Mouse (Mus musculus) 3T3-L1 (cell line): ENCODE measurements around the gene Eps8l2.
A peak's percentile ranks its signal among the peaks of the same experiment; 100 is the strongest.

Experiments
- DNase-seq: peaks from one replicate; pipeline ENCODE4 v3.0.0-alpha.2; 2015; ENCODE audit warnings: low read depth, low spot score

Gene Eps8l2

DNA sequence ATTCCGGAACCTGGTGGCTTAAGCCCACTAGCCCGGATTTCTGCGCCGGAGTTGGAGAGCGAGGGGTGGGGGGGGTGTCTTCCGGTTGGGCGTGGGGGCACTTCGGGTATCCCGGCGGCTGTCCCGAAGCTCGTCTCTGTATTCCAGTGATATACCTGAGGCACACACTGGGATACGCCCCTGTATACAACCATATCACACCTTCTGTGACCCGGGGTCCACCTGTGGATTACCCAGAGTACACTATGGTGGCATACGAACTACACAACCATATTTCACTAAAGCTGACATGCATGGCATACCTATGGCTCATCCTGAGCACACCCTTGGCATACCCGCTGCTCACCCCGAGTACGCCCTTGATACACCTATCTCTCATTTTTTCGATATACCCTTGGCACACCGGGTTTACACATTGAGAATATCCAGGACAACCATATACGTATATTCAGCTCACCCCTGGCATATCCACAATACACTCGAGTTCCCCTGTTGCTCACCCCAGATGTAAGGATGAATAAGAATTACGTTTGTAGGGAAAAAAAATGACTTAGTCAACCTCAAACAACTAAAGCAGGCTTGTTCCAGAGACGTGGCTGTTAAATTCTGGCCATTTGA is 10.2 kb upstream of the Eps8l2 start:
- DNase-seq = peak; percentile 16

DNA sequence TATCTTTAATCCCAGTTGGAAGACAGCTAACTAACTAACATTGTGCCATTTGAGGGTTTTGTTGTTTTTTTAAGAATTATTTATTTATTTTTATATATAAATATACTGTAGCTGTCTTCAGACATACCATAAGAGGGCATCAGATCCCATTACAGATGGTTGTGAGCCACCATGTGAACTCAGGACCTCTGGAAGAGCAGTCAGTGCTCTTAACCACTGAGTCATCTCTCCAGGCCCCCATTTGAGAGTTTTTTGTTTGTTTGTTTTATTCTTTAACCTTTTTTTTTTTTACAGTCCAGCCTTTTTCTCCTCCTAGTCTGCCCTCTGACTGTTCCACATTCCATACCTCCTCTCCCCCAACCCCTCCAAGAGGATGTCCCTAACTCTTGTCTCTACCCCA is 8.0 kb upstream of the Eps8l2 start:
- DNase-seq = peak; percentile 63

GRCm38 (mm10) chr7:141331990-141332389 is 6.7 kb upstream of the Eps8l2 start:
- no peak for DNase-seq

DNA sequence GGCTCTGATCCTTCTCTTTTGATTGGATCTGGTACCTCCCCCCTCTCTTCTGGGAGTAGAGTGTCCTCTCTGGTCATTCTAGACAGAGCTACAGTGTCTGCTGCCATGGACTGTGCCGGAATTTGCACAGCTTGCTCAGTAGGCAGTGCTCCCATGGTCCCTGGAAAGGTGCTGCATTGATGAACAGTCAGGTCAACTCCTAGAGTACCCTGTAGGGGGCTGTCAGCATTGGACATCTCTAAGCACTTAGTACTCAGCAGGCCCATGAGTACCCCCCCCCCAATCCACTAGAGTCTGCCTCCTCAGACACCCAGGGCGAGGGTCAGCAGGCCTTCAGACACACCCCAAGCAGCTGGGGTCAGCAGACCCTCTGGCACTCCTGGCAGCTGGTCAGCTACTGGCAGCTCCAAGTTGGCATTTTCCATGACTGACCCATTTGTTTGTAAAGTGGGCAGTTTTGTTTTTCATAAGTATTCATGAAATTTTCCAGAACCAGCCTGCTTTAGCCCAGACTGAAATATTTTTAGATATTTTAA is 3.6 kb upstream of the Eps8l2 start:
- DNase-seq = no peak

DNA sequence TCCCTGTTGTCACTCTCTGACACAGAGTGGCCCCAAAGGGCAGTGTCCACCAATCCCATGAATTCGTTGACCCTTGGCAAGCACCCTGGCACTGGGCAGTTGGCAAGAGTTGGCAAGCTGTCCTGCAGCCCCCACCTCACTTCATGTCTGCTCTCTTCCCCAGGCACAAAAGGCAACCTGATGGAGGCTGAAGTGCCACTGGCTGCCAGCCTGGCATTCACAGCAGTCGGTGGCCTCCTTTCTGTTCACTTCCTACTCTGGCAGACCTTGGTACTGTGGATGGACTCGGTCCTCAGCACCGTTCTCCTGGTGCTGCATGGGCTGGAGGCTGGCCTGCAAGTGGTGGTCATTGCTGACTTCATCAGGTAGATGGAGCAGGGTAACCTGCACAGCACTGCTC is 3.0 kb upstream of the Eps8l2 start:
- no peak for DNase-seq

DNA sequence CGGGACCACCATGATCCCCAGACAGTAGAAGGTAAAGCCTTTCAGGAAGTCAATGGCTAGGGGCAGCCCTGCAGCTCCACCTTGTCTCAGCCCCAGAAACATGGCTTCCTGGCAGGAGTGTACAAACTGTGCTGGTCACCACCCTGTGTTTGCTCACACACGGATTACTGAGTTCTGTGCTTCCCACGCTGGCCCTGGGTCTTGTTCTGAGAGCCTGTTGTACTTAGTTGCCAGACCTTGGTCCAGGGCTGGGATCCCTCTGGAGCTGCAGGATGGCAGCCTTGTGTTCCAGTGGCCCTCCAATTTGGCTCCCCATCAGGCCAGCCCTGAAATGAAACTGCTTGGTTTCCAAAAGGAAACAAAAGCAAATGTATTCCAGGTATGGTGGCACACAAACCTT is 2.4 kb upstream of the Eps8l2 start:
- DNase-seq = no peak

DNA sequence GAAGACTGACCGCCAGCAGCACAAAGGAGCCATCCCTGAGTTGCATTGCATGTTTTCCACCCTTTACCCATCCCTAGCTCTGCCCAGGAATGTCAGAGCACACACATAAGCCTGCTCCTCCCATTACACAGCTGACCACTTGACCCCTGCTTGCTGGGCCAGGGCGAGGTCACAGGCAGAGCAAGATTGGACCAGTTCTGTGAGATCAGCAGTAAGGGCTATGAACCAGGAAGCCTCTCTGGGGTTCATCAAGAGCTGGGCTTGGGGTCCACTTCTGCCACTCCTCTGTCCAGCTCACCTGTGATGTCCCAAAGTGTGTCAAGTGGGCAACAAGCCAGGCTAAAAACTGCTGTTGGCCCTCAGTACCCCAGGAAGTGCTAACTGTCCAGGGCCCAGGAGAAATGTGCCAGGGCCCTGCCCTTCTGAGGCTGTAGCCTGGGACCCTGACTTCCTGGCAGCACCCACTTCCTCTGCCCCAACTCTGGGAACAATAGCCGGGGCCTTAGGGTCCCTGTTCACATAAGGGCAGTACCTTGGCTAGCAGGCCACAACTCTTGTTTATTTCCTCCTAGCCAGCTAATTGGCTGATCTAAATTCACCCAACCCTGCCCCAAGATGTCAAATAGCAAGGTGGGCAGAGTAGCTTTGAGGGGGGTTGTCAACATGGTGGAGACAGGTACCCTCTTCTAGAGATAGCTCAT is 814 bp upstream of the Eps8l2 start:
- DNase-seq = peak; percentile 16

DNA sequence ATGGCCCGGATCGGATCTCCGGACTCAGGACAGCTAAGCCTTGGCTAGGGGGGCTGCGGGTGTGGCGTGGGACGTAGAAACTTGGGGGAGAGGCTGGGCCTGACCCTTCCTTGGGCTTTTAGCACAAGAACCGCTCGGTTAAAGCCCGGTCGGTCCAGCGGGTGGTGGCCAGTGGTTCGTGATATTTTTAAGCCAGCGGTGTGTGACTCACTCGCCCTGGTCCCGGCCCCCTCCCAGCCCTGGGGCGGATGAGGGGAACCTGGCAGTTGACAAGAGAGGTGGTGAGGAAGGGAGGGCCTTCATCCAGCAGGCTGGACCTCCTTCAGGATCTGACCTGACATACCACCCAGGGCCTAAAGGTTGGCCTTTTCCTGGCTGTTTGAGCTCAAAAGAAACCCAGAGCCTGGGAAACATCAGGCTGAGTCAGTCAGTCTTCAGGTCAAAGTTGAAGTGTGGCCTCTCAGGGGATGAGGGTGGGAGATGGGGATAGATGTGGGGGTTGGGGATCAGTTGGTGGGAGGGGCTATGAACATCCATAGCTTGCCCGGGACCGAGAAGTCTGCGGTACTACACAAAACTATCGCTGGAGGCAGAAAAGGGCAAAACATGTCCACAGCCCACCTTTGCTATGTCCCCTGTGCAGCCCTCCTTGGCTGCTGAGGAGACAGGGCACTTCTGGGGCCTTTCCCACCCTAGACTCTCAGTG is 688 bp downstream of the Eps8l2 start:
- no peak for DNase-seq

GRCm38 (mm10) chr7:141340023-141340422 is 1.3 kb downstream of the Eps8l2 start:
- peak; percentile 44 for DNase-seq

DNA sequence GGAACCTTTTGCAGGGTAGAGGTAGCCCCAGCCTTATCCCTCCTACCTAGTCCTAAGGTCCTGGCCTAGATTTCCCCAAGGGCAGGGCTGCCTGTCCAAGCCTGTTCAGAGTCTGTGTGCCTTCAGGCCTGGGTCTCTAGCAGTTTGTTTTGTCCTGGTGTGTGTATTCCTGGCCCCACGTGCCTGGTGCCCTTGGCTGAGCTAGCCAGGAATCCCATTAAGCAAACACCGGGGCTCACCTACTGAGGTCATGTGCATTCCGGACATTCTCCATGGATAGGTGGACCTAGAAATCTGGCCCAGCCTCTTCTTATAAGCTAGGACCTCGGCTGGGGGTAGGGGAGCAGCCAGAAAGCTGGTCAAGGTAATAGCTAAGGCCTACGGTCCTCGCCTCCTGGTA is 1.8 kb downstream of the Eps8l2 start:
- no peak for DNase-seq

DNA sequence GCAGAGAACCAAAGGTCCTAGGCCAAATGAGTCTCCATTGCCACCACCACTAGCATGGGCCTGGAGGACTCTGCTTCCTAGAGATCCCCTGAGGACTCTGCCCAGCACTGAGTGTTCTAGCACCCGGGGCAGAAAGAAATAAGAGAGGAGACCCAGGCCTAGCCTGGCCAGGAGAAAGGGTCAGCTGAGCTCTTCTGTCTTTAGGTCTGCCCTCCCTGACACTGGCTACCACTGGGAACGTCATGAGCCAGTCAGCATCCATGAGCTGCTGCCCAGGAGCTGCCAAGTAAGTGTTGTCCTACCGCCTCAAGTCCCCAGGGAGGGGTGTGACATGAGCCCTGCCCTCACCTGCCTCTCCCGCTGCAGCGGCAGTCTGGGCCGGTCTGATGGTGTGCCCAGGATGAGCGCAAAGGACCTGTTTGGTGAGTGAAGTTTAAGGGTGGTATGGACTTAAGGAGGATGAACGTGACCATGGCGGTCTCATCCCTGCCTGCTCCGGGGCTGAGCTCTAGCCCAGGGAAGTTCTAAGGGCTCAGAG is 3.1 kb downstream of the Eps8l2 start:
- DNase-seq = no peak

DNA sequence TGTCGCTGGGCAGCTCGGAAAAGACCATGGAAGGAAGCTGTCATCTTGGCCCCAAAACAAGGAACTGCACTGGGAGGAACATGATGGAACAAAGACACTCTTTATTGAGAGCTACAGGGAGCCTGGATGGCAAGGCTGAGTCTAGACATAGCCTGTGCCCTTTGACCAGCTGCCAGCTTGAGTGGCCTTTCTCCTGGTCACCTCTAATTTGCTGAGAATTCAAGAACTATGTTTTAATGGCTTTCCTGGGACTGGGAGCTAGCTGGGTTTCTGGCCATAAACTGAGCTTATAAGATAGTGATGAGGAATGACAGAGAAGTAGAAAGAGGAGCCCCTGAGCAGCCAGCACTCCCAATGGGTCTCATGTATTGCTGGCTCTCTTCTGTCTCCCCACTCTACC is 4.5 kb downstream of the Eps8l2 start:
- DNase-seq = no peak

GRCm38 (mm10) chr7:141343696-141344095 is 5.0 kb downstream of the Eps8l2 start:
- DNase-seq = no peak

GRCm38 (mm10) chr7:141344787-141345186 is 6.1 kb downstream of the Eps8l2 start:
- DNase-seq = no peak

DNA sequence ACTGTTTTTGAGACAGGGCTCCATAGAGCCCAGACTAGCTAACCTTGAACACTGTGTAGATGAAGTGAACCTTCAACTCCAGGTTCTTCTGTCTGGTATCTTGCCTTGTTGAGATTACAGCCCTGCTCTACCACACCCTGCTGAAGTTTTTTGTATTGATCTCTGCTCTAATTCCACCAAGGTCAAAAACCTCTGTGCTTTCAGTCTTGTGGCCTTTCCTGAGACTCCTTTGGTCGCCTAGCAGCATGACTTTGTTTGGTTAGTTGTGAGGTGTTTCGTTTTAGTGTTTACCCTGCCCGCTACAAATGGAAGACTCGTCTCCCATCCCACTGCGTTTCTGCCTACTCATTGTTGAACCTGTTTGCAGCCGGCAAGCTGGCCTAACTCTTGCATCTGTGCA is 12.4 kb downstream of the Eps8l2 start:
- DNase-seq = no peak

- DNase-seq = no peak
Measured at GRCm38 (mm10) chr7:141355051-141355450, 16.4 kb downstream of the Eps8l2 start.

- DNase-seq = no peak
Measured at GRCm38 (mm10) chr7:141355626-141356326, 17.1 kb downstream of the Eps8l2 start.

- no peak for DNase-seq
Measured at GRCm38 (mm10) chr7:141356971-141357370, 18.3 kb downstream of the Eps8l2 start.

- no peak for DNase-seq
Measured at GRCm38 (mm10) chr7:141361510-141361909, 22.8 kb downstream of the Eps8l2 start.

DNA sequence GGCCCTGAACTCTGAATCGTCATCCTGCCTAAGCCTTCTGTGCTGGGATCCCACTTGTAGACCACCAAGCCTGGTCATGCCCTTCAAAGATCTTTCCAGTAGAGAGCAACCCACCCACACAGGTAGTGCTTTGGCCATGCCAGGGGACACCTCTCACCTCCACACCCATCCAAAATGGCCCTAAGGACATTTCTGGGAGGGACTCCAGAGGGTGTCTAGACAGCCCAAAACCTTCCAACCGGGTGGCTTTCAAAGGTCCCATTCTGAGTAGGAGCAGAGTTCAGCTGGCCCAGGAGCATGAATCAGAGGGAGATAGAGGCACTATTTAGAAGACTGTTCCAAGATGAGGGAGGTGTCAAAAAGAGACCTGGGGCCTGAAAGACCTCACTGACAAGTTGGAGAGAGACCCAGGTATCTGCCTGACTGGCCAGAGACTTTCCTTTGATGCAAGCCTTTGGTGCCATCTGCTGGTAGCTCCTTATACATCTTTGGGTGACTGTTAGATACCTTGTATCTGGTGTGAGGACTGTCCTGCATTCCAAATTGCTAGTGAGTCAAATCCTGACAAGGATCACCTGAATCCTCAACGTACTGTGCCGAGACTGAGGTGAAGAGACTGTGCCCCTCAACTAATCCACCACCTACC is 24.5 kb downstream of the Eps8l2 start:
- DNase-seq = peak; percentile 89

DNA sequence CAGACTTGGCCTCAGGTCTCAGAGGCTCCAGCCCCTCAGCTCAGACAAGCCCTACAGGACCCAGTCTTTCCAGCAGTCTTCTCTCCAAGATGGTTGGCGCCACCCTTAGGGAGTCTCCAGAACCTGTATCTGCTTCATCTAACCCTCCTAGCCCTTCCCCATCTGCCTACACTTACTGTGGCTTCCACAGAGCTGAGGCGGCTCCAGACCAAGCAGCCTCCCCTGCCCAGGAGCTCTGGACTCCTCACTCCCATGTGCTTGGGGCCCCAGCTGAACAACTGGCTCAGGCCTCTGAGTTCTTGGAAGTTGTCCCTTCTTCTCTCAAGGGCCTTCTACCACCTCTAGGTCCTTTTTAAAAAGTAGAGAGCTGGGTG is 25.1 kb downstream of the Eps8l2 start:
- no peak for DNase-seq
